Mouse (Mus musculus) neural tube, embryonic 11.5 days (tissue): ENCODE measurements around the gene Igf2bp3. TPM values are rescaled to one million over a fixed set of nuclear protein-coding genes. Genes with fewer than 3 reads are reported as not detected.
A peak's percentile ranks its signal among the peaks of the same experiment; 100 is the strongest.

Source experiments
- ATAC-seq: fragments of 200-750 bp; cut with Nextera tagmentation; 2 replicates; pipeline ENCODE4 v1.8.0; 2017; ENCODE audit warnings: moderate number of reproducible peaks, mild to moderate bottlenecking, moderate TSS enrichment, moderate library complexity; ENCODE audit not compliant: insufficient read depth, low FRiP score, low TSS enrichment
- DNase-seq: peaks from one replicate; pipeline ENCODE4 v3.0.0-alpha.2; 2015; ENCODE audit warnings: low spot score
- H3K27ac ChIP-seq: fragments of 300-500 bp; sonication (generic); 2 replicates; pipeline ENCODE4 v1.5.1; 2014; ENCODE audit warnings: low read depth, mild to moderate bottlenecking, low read length
- H3K27me3 ChIP-seq: fragments of 300-500 bp; sonication (generic); 2 replicates; pipeline ENCODE4 v1.6.1; 2014; ENCODE audit warnings: mild to moderate bottlenecking, low read length, mixed read lengths; ENCODE audit not compliant: control insufficient read depth, insufficient read depth
- H3K36me3 ChIP-seq: fragments of 300-500 bp; sonication (generic); 2 replicates; pipeline ENCODE4 v1.6.1; 2014; ENCODE audit warnings: mild to moderate bottlenecking, low read length, moderate library complexity, mixed read lengths; ENCODE audit not compliant: control insufficient read depth, insufficient read depth
- H3K4me1 ChIP-seq: fragments of 300-500 bp; sonication (generic); 2 replicates; pipeline ENCODE4 v1.6.1; 2014; ENCODE audit warnings: low read length, mixed read lengths; ENCODE audit not compliant: control insufficient read depth, insufficient read depth
- H3K4me2 ChIP-seq: fragments of 300-500 bp; sonication (generic); 2 replicates; pipeline ENCODE4 v1.6.1; 2014; ENCODE audit warnings: low read depth, mild to moderate bottlenecking, moderate library complexity
- H3K4me3 ChIP-seq: fragments of 300-500 bp; sonication (generic); 2 replicates; pipeline ENCODE4 v1.5.1; 2014; ENCODE audit warnings: low read depth, low read length
- H3K9ac ChIP-seq: fragments of 300-500 bp; sonication (generic); 2 replicates; pipeline ENCODE4 v1.6.1; 2014; ENCODE audit warnings: mild to moderate bottlenecking, low read length
- H3K9me3 ChIP-seq: fragments of 300-500 bp; sonication (generic); 2 replicates; pipeline ENCODE4 v1.6.1; 2016; ENCODE audit warnings: low read length; ENCODE audit not compliant: control insufficient read depth
- WGBS: fragments of 180-500 bp; shearing (Covaris S2); extraction: QIAGEN DNeasy Blood & Tissue Kit; methylation state at CpG from one replicate; pipeline ENCODE4 v1.1.7; 2014; 5-methylcytosine and 5-hydroxymethylcytosine counted together
- polyA plus RNA-seq: library from polyadenylated mRNA; unstranded; fragments of >200 nt; fragmentation: Nextera tagmentation; extraction: Ambion mirVana; gene quantifications from 2 replicates; pipeline ENCODE4 v1.2.1, GENCODE M21; 2014

The Igf2bp3 gene
- polyA plus RNA-seq, 1 experiment from 2014 or later: 130 TPM

DNA sequence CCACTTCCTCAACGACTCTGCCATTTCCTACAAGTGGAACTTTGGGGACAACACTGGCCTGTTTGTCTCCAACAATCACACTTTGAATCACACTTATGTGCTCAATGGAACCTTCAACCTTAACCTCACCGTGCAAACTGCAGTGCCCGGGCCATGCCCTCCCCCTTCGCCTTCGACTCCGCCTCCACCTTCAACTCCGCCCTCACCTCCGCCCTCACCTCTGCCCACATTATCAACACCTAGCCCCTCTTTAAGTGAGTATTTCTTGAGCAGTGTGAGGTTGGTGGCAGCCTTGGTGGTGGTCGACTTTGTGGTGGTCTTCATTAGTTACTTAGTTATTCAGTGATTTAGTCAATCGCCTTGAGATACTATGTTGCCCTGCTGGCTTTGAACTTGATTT lies 166.9 kb downstream of the Igf2bp3 start:
- no peak for ATAC-seq
- no peaks in the 10 kb centered on the region for H3K4me1 ChIP-seq

DNA sequence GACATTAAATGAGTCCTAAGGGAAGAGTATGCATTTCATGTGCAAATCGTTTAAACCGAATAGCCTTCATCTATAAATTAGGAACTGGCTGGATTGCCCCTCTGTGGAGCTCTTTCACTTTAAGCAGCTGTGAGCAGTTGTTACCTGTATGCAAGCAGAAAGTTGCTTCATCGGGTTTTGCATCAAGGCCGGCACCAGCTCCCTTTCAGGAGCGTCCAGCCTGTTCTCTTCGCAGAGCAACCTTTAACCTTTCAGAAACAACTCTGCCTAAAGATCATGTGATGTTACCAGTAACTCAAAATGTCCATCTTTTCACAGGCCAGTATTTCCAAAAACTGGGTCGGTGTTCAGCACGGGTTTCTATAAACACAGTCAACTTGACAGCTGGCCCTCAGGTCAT lies 167.8 kb downstream of the Igf2bp3 start:
- Histone ChIP-seq H3K27me3 (no peaks in the 10 kb centered on the region), H3K27ac (no peak overlapping the region), H3K9ac (no peak overlapping the region), H3K4me2 (no peak overlapping the region), H3K9me3 (no peaks in the 10 kb centered on the region), H3K36me3 (no peaks in the 10 kb centered on the region), H3K4me3 (no peak overlapping the region), H3K4me1 (no peaks in the 10 kb centered on the region)
- DNase-seq (no peak), ATAC-seq (no peak)
- WGBS: 83% methylated on average over 8 of the region's 8 CpGs

More for the DNA sequence above, 166.9 kb downstream of the Igf2bp3 start:
- H3K4me2 ChIP-seq: no peak overlapping the region
- H3K9ac ChIP-seq: no peak overlapping the region
- no peaks in the 10 kb centered on the region for H3K9me3 ChIP-seq
- no peak for DNase-seq
- H3K36me3 ChIP-seq: no peaks in the 10 kb centered on the region
- 73% methylated on average over 10 of the region's 10 CpGs for WGBS
- no peak overlapping the region for H3K4me3 ChIP-seq
- no peaks in the 10 kb centered on the region for H3K27me3 ChIP-seq
- no peak overlapping the region for H3K27ac ChIP-seq

DNA sequence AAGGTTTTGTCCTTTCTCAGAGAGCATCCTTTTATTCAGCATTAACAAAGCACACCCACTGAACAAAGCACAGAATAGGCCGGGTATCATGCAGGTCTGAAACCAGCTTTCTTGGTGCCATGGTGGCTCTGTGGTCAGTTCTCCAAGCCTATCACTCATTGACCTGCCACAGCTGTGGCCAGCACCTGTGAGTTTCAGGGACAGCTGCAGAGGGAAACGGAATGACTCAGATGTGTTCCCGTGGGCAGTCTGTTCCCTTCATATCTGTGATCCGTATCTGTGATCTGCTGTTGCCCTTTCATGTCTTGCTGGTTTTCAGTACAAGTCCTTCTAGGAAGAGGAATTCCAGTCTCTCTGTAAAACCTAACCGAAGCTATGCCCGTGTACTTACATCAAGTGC lies 168.3 kb downstream of the Igf2bp3 start:
- no peak overlapping the region for H3K4me3 ChIP-seq
- ATAC-seq: no peak
- DNase-seq: no peak
- no peaks in the 10 kb centered on the region for H3K9me3 ChIP-seq
- no peaks in the 10 kb centered on the region for H3K4me1 ChIP-seq
- no peak overlapping the region for H3K9ac ChIP-seq
- H3K27me3 ChIP-seq: no peaks in the 10 kb centered on the region
- no peak overlapping the region for H3K27ac ChIP-seq
- H3K36me3 ChIP-seq: no peaks in the 10 kb centered on the region
- WGBS: 79% methylated on average over 6 of the region's 6 CpGs
- H3K4me2 ChIP-seq: no peak overlapping the region

DNA sequence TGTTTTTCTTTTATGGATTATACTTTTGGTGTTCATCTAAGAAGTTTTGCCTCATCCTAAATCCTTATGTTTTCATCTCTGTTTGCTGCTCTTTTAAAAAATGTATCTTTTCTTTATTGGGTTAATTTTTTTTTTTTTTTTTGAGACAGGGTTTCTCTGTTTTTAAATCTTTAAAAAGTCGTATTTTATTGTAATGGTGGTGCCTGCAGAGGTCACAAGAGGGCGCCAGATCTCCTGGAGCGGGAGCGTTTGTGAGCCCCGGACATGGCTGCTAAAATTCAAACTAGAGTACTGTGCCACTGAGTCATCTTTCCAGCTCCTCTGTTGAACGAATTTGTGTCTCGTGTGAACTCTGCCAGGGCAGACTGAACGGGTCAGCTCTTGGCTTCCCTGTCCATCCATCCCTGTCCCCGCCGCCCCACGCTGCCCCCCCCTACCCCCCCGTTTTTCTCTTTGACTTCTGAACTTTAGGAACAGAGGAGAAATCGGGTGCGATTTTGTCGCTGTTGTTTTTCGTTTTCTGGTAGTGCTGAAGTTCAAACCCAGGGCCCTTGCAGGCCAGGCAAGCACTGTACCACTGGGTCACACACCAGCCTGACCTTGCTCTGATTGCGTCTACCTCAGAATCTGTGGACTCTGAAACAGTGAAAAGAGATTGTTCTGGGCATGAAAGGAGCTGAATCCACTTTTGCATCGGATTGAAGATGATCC lies 175.1 kb downstream of the Igf2bp3 start:
- Histone ChIP-seq H3K36me3 (no peaks in the 10 kb centered on the region), H3K4me2 (peak overlapping the region; percentile 34), H3K27me3 (no peaks in the 10 kb centered on the region), H3K9me3 (no peaks in the 10 kb centered on the region), H3K4me3 (peak overlapping the region; percentile 25), H3K27ac (no peak overlapping the region), H3K4me1 (no peaks in the 10 kb centered on the region), H3K9ac (peak overlapping the region; percentile 35)
- ATAC-seq (no peak), DNase-seq (peak; percentile 69)
- WGBS: 20% methylated on average over 18 of the region's 18 CpGs

DNA sequence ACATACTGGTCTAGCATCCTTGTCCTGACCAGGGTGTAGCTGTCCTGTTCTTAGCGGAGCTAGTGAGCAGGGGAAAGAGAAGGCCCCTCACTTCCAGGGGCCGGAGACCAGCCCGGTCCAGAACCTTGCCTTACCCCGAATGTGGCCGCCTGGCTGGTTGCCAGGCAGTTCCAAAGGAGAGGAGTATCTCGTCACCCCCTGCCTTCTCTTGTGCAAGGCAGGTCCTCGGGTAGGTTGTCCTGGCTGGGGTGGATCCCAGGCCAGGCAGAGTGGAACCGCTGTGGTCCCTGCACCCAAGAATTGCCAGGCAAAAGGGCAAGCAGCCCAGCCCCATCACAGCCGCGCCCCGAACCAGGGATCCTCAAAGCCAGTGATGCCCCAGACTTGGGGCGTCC lies 177.5 kb downstream of the Igf2bp3 start:
- Histone ChIP-seq H3K4me2 (no peak overlapping the region), H3K27me3 (no peaks in the 10 kb centered on the region), H3K36me3 (no peaks in the 10 kb centered on the region), H3K4me3 (no peak overlapping the region), H3K9me3 (no peaks in the 10 kb centered on the region), H3K9ac (no peak overlapping the region), H3K4me1 (no peaks in the 10 kb centered on the region), H3K27ac (no peak overlapping the region)
- DNase-seq (no peak), ATAC-seq (no peak)
- 74% methylated on average over 12 of the region's 12 CpGs for WGBS

DNA sequence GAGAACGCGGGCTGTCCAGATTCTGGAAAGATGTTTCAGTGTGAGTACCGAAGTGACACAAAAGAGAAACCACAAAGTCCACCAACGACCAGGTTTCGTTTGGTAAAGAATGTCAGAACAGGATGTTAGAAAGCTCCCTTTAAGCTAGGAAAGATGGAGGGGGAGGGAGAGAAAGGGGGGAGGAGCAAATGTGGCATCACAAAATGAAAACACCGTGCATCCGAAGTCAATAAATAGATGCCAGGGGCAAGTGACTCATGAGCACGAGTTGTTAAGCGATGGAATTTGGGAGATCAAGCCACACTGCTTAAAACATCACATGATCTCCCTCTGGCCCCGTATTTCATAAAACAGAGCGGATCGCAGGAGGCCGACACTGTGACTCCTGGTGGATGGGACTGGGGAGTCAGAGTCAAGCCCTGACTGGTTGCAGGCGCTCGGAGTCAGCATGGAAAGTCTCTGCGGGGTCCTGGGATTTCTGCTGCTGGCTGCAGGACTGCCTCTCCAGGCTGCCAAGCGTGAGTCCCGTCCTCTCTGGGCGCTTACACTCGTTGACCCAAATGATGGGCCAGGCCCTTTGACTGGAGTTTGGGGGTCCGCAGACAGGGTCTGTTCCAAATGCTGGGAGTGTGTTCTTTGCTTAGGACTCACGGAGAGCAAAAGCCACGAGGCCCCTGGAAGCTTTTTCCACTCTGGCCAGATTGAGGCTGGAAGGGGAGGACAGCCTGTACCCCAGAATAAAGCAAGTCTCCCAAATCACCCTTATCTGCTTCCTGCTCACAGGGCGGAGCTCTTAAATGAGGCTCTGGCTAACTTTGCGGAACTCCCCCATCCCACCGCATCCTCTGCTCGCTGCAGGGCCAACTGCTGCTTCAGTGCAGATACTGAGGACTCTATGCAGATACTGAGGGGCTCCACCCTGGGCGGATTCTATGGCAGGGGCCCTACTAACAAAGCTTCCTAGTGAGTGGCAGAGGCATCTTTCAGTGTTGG lies 178.2 kb downstream of the Igf2bp3 start, which contains the start of gene Gpnmb:
Gpnmb (plus strand) TSS at position 272 of the 993 bp plus-strand sequence.
- ATAC-seq (no peak), DNase-seq (no peak)
- Histone ChIP-seq H3K9me3 (no peaks in the 10 kb centered on the region), H3K4me1 (no peaks in the 10 kb centered on the region), H3K27ac (no peak within 1 kb of the TSS), H3K36me3 (no peaks in the 10 kb centered on the region), H3K27me3 (no peaks in the 10 kb centered on the region), H3K4me2 (peak within 1 kb of the TSS; percentile 5; the same call in 1 of the 2 replicates), H3K9ac (no peak within 1 kb of the TSS), H3K4me3 (no peak within 1 kb of the TSS)
- 49% methylated on average over 28 of the region's 28 CpGs for WGBS

Other genes with a start within 250 kb of the Igf2bp3 start
- gene Doxl2, start 240.0 kb downstream of the Igf2bp3 start, polyA plus RNA-seq: not detected in 2 replicates
- not detected in 2 replicates for gene Svs1, start 228.1 kb downstream of the Igf2bp3 start, polyA plus RNA-seq
- gene Gpnmb, start 178.4 kb downstream of the Igf2bp3 start, polyA plus RNA-seq: 1.1 and 1.4 TPM in 2 replicates
- gene Malsu1, start 141.2 kb downstream of the Igf2bp3 start, polyA plus RNA-seq: 52.0 and 56.6 TPM in 2 replicates
- 50.0 and 54.7 TPM in 2 replicates for gene Tra2a, start 49.1 kb upstream of the Igf2bp3 start, polyA plus RNA-seq
- 6.6 and 7.0 TPM in 2 replicates for gene Ccdc126, start 104.3 kb upstream of the Igf2bp3 start, polyA plus RNA-seq
- 4.6 and 5.9 TPM in 2 replicates for gene Fam221a, start 152.8 kb upstream of the Igf2bp3 start, polyA plus RNA-seq
- 0.14 TPM in 1 of 2 replicates, not detected in the other for gene Stk31, start 180.6 kb upstream of the Igf2bp3 start, polyA plus RNA-seq